Mouse (Mus musculus): ENCODE data around the gene Chd6.

Chd6 gene

DNA sequence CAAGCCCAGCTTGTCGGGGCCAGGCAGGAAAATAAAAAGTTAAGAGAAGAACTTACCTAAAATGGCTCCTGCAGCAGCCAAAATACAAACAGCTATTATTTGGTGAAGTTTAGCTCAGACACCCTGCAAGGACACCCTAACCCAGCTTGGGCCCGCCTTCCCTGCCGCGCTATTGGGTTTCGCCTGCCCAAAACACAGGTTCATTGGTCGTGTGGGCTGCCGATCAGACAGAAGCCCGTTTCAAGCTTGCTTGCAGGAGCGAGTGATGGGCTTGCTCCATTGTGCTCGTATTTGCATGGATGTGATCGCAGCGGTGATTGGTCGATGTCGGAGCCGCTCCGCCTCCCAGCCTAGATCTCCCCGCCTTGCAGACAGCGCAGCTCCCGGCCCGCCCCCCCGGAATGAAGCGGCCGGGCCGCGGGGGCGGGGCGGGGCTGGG, at the start of gene Chd6:
TSS of gene Chd6 (minus strand) at position 143 of the 439 bp plus-strand sequence.
- DNase-seq (ENCODE audit: low spot score in 2 of 2): peak; percentile 99 to 100

DNA sequence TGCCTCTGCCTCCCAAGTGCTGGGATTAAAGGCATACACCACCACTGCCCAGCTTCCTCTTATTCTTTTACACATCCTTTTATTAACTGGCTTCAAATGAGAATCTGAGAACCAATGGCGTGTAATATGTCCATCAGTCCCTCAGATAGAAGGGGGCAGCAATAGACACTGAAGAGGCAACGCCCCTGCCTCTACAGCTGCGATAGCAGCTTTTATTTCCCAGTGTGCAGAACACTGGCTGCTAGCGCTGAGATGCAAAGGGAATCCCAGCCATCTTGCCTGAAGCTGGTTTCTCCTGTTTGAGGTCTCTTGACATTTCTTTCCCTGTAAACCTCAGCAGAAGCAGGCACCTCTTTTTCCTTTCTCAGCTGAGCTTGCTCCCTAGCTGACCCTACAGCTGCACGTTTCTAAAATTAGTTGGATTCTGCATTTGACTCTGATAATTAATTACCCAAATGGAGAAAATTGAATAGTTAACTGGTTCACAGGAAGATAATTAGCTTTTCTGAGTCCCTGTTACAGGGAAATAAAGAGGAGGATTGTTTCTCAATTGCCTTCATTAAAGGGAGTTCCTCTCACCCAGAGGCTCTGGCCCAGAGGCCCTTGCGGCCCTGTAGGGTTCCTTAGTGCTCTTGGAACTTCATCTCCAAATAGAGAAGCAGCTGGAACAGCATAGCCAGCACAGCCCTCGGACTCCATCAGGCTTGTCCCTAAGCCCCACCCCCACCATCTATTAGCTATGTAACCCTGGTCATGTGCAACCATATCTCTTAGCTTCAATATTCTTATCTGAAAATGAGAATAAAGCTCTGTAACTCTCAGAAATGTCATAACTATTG, 41.3 kb upstream of the Chd6 start:
- no peak for DNase-seq (ENCODE audit: low spot score in 2 of 2)

DNA sequence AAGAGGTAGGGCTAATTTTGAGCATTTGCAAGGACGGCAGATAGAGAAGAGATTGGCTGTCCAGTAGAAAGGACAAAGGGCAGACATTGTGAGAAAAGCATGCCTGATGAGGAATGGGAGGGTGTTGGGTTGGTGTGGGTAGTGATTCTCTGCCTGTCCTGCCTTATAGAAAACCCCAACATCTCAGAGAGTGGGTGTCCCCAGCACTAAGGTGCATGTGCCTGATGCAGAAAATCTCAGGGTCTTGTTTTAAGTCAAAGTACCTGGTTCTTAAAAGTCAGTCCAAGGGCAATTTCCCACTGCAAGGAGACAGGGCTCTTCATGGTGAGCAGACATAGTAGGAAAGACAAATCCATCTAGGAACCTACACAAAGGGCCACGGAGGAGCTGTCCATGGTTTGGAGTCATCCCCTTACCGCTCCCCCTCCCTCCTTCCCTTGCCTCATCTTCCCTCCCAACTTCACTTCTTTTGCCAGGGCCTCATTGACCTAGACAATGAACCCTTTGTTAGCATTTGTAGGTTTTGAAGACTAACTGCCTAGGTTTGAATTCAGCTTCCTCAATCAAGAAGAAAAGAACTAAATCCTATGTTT, 39.6 kb upstream of the Chd6 start:
- DNase-seq (ENCODE audit: low spot score in 2 of 2): no peak

DNA sequence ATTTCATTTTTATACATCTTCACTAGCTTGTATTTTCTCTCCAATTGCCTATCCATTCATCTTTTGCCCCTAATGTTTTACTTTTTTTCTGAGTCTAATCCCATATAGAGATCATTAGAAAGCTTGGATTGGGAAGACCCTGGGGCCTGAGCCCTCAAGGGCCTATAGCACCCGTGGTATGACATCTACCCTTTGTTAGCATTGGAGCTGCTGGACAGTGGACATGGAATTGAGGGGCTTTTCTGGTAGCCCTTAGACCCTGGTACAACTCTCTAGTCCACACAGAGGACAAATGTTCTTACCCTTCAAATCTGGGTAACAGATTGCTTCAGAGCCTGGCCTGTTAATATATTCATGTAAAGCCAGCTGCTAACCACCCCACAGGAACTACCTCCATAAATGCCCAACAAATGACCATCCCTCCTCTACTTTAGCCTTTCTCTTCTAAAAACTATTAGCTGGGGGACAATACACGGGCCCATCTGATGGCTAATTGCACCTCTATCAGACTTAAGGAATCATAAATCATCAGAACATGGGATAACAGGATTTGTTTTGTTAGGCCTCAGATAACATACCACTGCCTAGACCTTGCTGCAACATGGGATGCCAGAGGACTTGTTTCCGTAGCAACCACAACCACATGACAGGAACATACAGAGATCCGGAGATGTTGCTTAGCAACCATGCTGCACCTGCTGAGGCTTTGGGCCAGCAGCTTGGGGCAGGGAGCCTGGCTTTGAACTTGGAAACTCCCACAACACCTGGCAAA, 39.0 kb upstream of the Chd6 start:
- peak; percentile 20 to 29 for DNase-seq (ENCODE audit: low spot score in 2 of 2)

DNA sequence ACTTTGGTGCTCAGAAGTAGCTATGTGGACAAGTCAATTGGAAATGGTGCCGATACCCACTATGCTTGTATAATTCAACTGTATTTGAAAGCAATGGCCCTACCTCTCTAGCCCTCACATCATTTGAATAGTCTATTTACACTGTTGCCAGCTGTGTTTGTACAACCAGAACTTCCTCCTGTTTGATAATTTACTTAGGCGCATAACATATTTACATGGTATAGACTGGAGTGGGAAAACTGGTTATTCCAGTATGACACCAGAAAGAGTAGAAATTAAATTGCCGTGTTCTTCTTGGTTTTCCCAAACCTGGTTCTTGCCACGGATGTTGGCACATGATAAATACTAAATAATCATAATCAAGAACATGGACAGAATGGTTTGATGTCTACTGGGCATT, 35.9 kb upstream of the Chd6 start:
- DNase-seq (ENCODE audit: low spot score in 2 of 2): no peak

DNA sequence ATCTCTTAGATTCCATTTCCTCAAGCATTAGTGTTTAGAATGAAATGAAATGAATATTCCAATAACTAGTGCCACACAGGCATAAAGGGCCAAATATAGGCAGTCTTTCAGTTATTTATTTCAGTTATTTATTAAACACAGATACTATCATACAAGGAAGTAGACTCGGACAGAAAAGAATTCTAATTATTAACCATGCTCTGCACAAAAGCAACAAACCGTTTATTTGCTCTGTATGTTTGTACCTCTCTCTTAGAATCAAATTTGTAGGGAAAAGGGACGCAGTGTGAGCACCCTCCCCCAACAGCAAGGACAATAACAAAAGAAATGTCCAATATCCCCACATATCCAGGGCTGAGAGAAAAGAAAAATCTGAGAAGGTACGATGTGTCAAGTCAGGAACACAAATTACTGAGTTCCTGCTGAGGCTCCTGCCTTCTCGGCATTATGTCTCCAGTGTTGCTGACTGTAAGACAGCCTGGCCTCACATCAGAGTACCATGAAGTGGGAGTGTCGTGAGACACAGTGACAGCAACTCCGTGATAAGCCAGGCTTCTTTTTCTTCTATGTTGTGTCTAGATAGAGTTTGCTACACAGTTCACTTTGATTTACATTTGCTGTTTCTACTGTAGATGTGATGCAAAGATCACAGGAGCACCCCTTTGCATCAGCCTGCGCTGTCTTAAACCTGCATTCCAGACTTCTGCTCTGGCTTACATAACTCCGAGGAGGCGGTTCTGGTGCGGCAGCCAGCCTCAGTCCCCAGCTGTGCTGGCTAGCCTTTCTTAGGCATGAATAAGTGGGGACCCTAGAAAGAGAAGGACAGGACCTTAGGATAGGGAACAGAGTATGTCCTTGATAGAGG, 30.0 kb upstream of the Chd6 start:
- peak; percentile 29 to 47 for DNase-seq (ENCODE audit: low spot score in 2 of 2)

DNA sequence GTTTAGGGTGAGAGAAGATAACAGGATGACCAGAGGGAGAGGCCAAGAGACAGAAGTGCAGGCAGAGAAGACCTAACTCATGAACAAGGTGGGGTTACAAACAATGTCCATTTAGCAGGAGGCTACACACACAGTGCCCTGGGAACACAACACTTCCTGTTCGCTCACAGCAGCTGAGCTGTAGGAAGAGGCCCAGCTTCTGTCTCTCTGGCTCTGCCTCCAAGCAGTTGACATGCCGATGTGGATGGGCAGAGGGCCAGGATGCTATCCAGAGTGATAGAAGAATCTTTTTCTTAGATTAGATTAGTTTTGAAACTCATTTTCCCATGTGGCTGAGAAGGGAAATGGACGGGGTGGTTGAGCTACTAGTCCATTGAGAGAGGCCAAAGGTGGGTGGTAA, 28.1 kb upstream of the Chd6 start:
- DNase-seq (ENCODE audit: low spot score in 2 of 2): no peak

DNA sequence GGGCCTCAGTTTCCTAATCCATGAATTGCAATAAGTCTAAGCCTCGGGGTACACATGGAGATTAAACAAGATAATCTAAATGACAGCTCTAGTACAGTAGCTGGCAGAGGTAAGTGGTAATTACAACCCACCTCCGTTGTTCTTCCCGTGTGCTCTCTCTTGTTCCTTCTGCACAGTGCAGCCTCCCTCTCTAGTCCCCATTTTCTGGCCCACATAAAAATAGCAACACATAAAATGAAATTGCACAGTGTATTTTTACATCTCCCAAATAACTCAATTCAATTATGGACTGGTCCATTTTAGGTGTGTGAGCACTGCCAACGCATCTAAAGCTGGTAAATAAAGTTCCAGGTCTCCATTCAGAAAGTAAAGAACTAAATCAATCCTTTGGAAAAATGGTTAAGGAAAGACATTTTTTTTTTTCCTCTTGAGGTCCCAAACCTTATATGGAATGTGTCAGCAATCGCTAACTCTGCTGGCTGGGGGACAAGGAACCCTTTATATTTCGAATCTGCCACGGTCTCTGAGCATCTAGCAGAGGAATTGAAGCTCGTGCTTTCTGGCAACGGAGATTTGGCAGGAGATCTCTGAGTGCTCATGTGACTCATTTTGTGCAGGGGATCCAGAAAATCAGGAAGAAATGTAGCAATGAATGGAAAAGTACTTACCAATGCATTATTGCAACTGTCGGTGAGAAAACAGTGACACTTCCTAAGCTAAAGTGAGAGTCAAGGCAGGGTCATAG, 19.7 kb upstream of the Chd6 start:
- DNase-seq (ENCODE audit: low spot score in 2 of 2): peak; percentile 28 to 51

DNA sequence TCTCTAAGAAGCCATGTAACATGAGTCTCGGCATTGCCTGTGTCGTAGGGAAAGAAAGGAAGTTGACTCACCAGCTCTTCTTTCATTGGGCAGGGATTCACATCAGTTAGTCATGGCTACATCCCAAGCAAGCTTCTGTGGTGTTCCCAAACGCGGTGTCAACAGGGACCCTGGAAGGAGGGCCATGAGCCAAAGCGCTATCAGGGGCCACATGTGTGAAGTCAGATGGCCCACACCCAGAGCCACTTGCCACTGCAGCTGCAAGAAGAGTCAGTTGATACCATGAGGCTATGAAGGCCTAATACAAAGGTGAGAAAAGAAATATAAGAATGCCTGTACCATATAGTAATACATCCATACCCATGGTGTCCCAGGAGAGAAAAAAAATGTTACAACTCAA, 3.1 kb upstream of the Chd6 start:
- no peak for DNase-seq (ENCODE audit: low spot score in 2 of 2)

GRCm38 (mm10) chr2:161109398-161109821, 535 bp upstream of the Chd6 start:
- DNase-seq (ENCODE audit: low spot score in 2 of 2): peak; percentile 36 to 56

DNA sequence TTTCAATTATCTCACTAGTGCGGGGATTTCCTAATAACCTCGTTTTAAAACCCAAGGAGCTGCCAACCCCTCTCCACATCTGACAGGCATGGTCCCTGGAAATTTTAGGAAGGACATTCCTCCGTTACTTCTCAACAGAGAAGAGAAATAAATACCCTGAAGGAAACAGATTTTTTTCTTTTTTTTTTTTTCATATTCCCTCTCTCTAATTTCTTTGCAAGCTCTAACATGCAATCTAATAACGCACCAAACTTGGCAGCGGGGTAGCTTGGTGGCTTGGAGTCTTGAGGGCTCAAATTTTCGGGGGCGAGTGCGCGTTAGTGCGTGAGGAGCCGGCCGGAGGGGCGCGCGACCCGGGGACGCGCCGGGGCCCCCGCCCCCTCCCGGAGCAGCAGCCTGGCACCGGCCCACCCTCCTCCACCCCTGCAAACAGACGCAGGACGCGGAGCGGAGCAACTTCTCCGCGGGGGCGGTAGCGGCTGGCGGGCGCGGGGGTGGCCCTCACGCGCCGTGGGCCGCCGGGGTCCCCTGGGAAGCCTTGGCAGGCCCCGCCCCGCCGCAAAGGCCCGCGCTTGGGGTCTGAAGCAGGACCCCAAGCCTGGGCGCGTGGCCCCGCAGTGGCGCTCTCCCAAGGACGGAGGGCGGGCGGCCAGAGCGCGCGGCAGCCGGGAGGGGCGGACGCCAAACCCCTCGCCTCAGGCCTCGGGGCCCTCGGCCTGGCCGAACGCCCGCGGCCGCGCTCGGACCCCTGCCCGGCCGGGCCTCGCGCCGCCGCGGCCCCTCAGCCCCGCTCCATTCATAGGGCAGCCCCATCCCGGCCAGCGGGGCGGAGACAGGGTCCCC, 569 bp downstream of the Chd6 start:
- peak; percentile 9 to 18 for DNase-seq (ENCODE audit: low spot score in 2 of 2)

- no peak for DNase-seq (ENCODE audit: low spot score in 2 of 2)
Observed at GRCm38 (mm10) chr2:161107236-161107635, 1.6 kb downstream of the Chd6 start.

DNA sequence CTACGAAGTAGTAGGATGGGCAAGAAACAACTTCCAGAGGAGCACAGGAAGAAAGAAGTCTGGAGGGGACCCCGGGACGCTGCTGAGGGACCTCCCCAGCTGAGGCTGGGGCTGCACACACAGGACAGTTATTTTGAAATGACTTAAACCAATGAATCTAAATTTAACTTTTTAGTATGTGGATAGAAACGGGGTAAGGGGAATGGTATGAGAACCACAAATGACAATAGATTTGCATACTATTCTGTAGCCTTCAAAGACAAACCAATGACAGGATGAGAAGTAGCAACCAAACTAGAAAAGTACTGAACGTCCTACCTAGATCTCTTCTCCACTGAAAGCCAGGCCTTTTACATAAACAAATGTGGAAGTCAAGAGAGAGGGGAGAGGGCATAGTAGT, 5.1 kb downstream of the Chd6 start:
- no peak for DNase-seq (ENCODE audit: low spot score in 2 of 2)

DNA sequence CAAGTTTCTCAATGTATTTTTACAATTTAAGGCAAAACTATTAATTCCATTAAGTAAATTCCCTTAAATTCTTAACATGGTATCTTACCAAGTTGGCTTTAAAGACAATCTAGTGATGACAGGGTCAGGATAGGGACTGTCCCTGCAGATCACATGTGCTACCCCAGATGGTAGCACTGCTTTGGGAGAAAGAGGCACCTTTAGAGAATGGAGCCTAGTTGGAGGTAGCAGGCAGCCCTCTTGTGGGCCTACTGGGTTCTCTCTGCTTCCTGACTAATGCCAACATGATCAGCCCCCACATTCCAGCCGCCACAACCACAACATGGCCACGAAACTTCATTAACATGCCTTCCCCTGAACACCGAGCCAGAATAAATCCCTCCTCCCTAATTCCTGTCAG, 6.8 kb downstream of the Chd6 start:
- DNase-seq (ENCODE audit: low spot score in 2 of 2): no peak

- no peak for DNase-seq (ENCODE audit: low spot score in 2 of 2)
Observed at GRCm38 (mm10) chr2:161097746-161098145, 11.1 kb downstream of the Chd6 start.

DNA sequence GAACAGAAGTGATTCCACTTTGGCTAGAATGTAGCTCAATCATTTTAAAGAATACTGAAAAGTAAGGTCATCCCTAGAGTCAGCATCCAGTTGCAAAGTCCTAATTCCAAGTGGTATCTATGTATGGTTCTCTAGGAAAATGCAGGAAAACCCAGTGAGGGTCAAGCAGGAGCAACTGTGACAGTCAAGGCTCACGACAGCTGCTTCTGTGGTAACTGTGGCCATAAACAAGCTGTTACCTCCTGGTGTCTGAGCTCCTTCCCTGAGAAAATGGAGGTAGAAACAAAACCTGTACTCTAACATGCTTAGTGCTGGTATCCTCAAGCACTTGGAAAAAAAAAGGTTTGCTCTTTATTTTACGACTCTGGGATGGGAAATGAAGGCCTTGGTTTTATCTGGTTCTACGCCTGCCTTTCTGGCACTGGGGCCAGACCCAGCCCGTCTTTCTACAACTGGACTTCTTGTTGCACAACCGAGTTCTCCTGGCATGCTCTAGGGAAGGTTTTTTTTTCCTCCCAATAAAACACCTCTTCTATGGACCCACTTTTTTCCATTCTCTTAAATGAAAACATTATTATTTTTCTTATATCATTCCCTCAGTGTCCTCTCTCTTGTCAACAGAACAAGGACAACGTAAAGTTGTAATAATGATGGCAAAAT, 18.0 kb downstream of the Chd6 start:
- no peak for DNase-seq (ENCODE audit: low spot score in 2 of 2)

DNA sequence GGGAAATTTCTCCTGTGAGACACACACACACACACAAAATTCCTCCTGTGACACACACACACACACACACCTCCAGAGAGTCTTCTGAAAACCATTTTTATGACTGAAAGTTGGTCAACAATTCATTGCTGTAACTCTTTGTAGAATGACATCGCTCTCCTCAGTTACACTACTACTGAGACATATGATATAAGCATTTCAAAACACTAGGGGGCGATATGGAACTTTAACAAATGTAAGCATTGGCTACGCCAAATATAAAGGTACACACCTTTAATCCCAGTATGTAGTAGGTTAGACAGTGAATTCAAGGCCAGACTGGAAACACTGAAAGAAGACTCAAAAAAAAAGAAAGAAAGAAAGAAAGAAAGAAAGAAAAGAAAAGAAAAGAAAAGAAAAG, 18.7 kb downstream of the Chd6 start:
- DNase-seq (ENCODE audit: low spot score in 2 of 2): no peak

DNA sequence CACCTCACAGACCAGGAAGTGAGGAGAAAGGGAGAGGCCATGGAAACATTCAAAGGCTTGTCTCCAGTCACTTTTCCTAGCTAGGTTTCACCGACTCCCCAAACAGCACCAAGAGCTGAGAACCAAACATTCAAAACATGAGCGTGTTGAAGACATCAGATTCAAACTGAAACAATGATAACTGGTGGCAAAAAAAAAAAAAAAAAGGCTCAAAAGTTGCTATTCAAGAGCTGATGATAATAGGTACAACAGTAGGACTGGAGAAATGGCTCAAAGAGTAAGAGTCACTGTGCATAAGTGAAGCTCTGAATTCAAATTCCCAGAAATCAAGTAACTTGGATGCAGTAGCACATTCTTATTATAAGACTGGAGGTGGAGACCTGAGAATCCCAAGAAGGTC, 30.3 kb downstream of the Chd6 start:
- DNase-seq (ENCODE audit: low spot score in 2 of 2): no peak

GRCm38 (mm10) chr2:161076262-161076661, 32.6 kb downstream of the Chd6 start:
- DNase-seq (ENCODE audit: low spot score in 2 of 2): no peak
